Comparison of ENCODE assay signal across 8 mouse cellular contexts in the genomic region with DNA sequence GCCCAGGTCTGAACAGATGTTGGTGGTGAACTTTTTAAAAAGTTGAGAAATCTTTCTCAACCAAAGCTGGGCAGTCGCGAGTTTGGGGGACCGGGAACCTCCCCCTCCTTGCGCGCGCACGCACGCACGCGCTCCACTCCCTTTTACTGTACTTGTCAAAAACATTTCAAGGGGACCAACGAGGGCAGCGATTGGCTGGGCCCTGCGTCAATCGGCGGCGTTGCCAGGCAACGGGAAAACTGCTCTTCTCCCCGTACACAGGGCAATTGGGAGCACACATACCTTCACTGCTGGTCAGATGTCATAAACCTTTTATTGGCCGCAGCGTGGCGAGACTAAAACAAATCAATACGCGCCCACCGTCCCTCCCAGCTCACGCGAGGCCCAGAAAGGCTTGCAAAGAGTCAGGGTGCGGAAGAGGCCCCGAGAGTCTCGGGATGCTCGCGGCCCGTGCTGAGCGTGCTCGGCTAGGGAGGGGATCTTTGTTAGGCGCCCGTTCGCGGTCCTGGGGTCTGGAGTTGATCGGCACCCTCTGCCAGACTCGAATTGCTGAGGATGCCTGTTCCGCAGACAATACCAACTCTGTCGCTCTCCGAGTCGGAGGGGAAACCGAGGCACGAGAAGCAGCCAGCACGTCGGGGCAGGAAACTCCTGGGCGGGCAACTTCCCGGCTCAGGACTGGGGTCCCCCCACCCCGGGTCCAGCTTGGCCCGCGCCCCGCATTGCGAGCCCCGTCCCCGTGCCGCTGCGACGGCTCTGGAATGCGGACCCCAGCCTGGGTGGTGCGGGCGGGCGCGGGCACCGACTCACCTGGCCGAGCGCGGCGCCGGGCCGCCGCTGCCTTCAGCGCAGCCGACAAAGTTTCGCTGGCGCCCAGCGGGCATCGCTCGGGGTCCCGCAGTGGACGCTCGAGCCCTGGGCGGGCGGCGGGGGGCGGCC.
DNase-seq lines count a peak whose midpoint lies in the region; ATAC-seq and TF ChIP-seq lines count a peak whose summit lies in the region.

No protein-coding gene starts in this region.

- H3K9ac ChIP-seq in CH12.LX (ENCODE audit: insufficient read depth, low read depth) = peak overlapping the region; percentile 69
- peak overlapping the region; percentile 85 for H3K9ac ChIP-seq in forebrain, embryonic 11.5 days (ENCODE audit: low read length)
- peak overlapping the region; percentile 91 for H3K9ac ChIP-seq in heart, embryonic 16.5 days (ENCODE audit: low read length)
- H3K9ac ChIP-seq in liver, embryonic 15.5 days = peak overlapping the region; percentile 81
- H3K9ac ChIP-seq in neural tube, embryonic 12.5 days = peak overlapping the region; percentile 94

- peak; percentile 89 for ATAC-seq in forebrain, embryonic 11.5 days (replicated peaks; ENCODE audit: low FRiP score)
- ATAC-seq in heart, embryonic 16.5 days (replicated peaks; ENCODE audit: extremely low read depth, insufficient read depth, low FRiP score) = peak; percentile 87
- peak; percentile 86 for ATAC-seq in liver, embryonic 15.5 days (ENCODE audit: insufficient read depth)
- ATAC-seq in neural tube, embryonic 12.5 days (ENCODE audit: low FRiP score, low read depth) = peak; percentile 87

- peak; percentile 97 for DNase-seq in CH12.LX (ENCODE audit: extremely low read depth)
- peak; percentile 97 for DNase-seq in c-Kit-positive CD71-positive TER-119-negative erythroid progenitor cells, embryonic 14.5 days (ENCODE audit: low read depth)
- peak; percentile 98 for DNase-seq in forebrain, embryonic 11.5 days (ENCODE audit: low spot score)
- DNase-seq in kidney, postnatal 36 days = peak; percentile 100
- peak; percentile 96 for DNase-seq in telencephalon, adult 2 months (ENCODE audit: low read depth, low spot score)

- dilution Hi-C loops in CH12.LX (cut with MboI; ENCODE audit: extremely low pct_ligation_motif_present, extremely low pct_unique_long_range_greater_than_20kb, low sequenced_read_pairs) = no loop called here

- TF ChIP-seq RAD21 in CH12.LX (IDR thresholded peaks at IDR 0.05; ENCODE audit: low read depth, low read length) = no peak

- TF ChIP-seq CTCF in CH12.LX (conservative IDR thresholded peaks at IDR 0.05 in 1 of 2, IDR thresholded peaks at IDR 0.05 in 1 of 2; ENCODE audit: low read depth in 2 of 2, low read length in 2 of 2) = no peak

- in situ Hi-C loops in CH12.LX (cut with MboI; ENCODE audit: low pct_ligation_motif_present, low pct_unique_long_range_greater_than_20kb, low sequenced_read_pairs) = loop anchor here (10.0 kb wide), 2 partner anchors 153 to 297 kb away; no protein-coding TSS in a partner anchor

- no peak for TF ChIP-seq EP300 in CH12.LX (IDR thresholded peaks at IDR 0.05; ENCODE audit: low read length)

- 0 out of 2 replicates have a peak, but pooled peaks cover 8% of the 10 kb centered on the region for H3K79me2 ChIP-seq in CH12.LX (replicated peaks; ENCODE audit: control insufficient read depth, extremely low read depth, insufficient read depth, poor library complexity, severe bottlenecking)

- H3K36me3 ChIP-seq in CH12.LX (replicated peaks in 1 of 2; ENCODE audit: control insufficient read depth in 1 of 2, insufficient read depth in 1 of 2, low read length in 1 of 2) = peaks cover 11 to 20% of the 10 kb centered on the region in 2 experiments
- H3K36me3 ChIP-seq in forebrain, embryonic 11.5 days (ENCODE audit: control insufficient read depth, insufficient read depth, low read length) = no peaks in the 10 kb centered on the region; the same call in 1 of the 2 replicates
- H3K36me3 ChIP-seq in heart, embryonic 16.5 days (ENCODE audit: control insufficient read depth, insufficient read depth) = peaks cover 3% of the 10 kb centered on the region
- peaks cover 5% of the 10 kb centered on the region; the same call in 1 of the 2 replicates for H3K36me3 ChIP-seq in liver, embryonic 15.5 days (replicated peaks)
- peaks cover 10% of the 10 kb centered on the region for H3K36me3 ChIP-seq in neural tube, embryonic 12.5 days

- no peaks in the 10 kb centered on the region for H3K27me3 ChIP-seq in CH12.LX (replicated peaks)
- H3K27me3 ChIP-seq in forebrain, embryonic 11.5 days (ENCODE audit: control insufficient read depth, insufficient read depth, low read length) = no peaks in the 10 kb centered on the region
- H3K27me3 ChIP-seq in heart, embryonic 16.5 days (ENCODE audit: control insufficient read depth, insufficient read depth, low read length) = no peaks in the 10 kb centered on the region
- H3K27me3 ChIP-seq in liver, embryonic 15.5 days = 0 out of 2 replicates have a peak, but pooled peaks cover 6% of the 10 kb centered on the region
- H3K27me3 ChIP-seq in neural tube, embryonic 12.5 days (replicated peaks) = no peaks in the 10 kb centered on the region

- H3K9me3 ChIP-seq in CH12.LX (replicated peaks; ENCODE audit: low read length) = no peaks in the 10 kb centered on the region
- H3K9me3 ChIP-seq in forebrain, embryonic 11.5 days (ENCODE audit: control insufficient read depth, low read length) = no peaks in the 10 kb centered on the region
- H3K9me3 ChIP-seq in heart, embryonic 16.5 days (replicated peaks; ENCODE audit: control insufficient read depth, low read length) = no peaks in the 10 kb centered on the region
- H3K9me3 ChIP-seq in liver, embryonic 15.5 days (replicated peaks) = no peaks in the 10 kb centered on the region
- H3K9me3 ChIP-seq in neural tube, embryonic 12.5 days = no peaks in the 10 kb centered on the region

- no peak for TF ChIP-seq POLR2A in CH12.LX (IDR thresholded peaks at IDR 0.05; ENCODE audit: low read depth, low read length)

- under 1% methylated on average over 83 of the region's 87 CpGs for WGBS in forebrain, embryonic 11.5 days
- WGBS in heart, embryonic 16.5 days = under 1% methylated on average over 77 of the region's 87 CpGs
- under 1% methylated on average over 67 of the region's 87 CpGs for WGBS in liver, embryonic 15.5 days (ENCODE audit: insufficient replicate concordance)
- WGBS in neural tube, embryonic 12.5 days = under 1% methylated on average over 83 of the region's 87 CpGs

- H3K4me3 ChIP-seq in CH12.LX (replicated peaks in 1 of 3; ENCODE audit: low read depth in 2 of 3, low read length in 2 of 3, poor library complexity in 1 of 3) = peak overlapping the region; percentile 64 to 94 (median 89)
- peak overlapping the region; percentile 95 for H3K4me3 ChIP-seq in forebrain, embryonic 11.5 days (ENCODE audit: low read depth, low read length)
- peak overlapping the region; percentile 83 for H3K4me3 ChIP-seq in heart, embryonic 16.5 days (ENCODE audit: low read length)
- peak overlapping the region; percentile 85 for H3K4me3 ChIP-seq in liver, embryonic 15.5 days (replicated peaks)
- peak overlapping the region; percentile 96 for H3K4me3 ChIP-seq in neural tube, embryonic 12.5 days

- peak overlapping the region; percentile 84 for H3K4me2 ChIP-seq in CH12.LX (ENCODE audit: insufficient read depth, low read depth, poor library complexity, severe bottlenecking)
- peak overlapping the region; percentile 68 for H3K4me2 ChIP-seq in forebrain, embryonic 11.5 days (ENCODE audit: low read depth, low read length, severe bottlenecking)
- peak overlapping the region; percentile 94 for H3K4me2 ChIP-seq in heart, embryonic 16.5 days (ENCODE audit: low read depth, low read length)
- H3K4me2 ChIP-seq in liver, embryonic 15.5 days = peak overlapping the region; percentile 95
- H3K4me2 ChIP-seq in neural tube, embryonic 12.5 days (replicated peaks) = peak overlapping the region; percentile 84

- H3K4me1 ChIP-seq in CH12.LX (ENCODE audit: control insufficient read depth in 1 of 2, insufficient read depth in 2 of 2) = peaks cover 4 to 24% of the 10 kb centered on the region in 2 experiments; a peak in 3 of 4 replicates
- H3K4me1 ChIP-seq in forebrain, embryonic 11.5 days (replicated peaks; ENCODE audit: control insufficient read depth, insufficient read depth, low read length) = peaks cover 5% of the 10 kb centered on the region; the same call in 1 of the 2 replicates
- H3K4me1 ChIP-seq in heart, embryonic 16.5 days (ENCODE audit: control insufficient read depth, insufficient read depth, low read length) = peaks cover 22% of the 10 kb centered on the region
- peaks cover 45% of the 10 kb centered on the region for H3K4me1 ChIP-seq in liver, embryonic 15.5 days (replicated peaks)
- peaks cover 13% of the 10 kb centered on the region for H3K4me1 ChIP-seq in neural tube, embryonic 12.5 days

- peak overlapping the region; percentile 45 for H3K27ac ChIP-seq in CH12.LX (ENCODE audit: insufficient read depth, low read depth)
- peak overlapping the region; percentile 85 for H3K27ac ChIP-seq in forebrain, embryonic 11.5 days (ENCODE audit: low read depth, low read length)
- H3K27ac ChIP-seq in heart, embryonic 16.5 days (ENCODE audit: low read length) = peak overlapping the region; percentile 93
- peak overlapping the region; percentile 87 for H3K27ac ChIP-seq in liver, embryonic 15.5 days (replicated peaks)
- H3K27ac ChIP-seq in neural tube, embryonic 12.5 days = peak overlapping the region; percentile 86

TF ChIP-seq in CH12.LX, 34 proteins besides CTCF, POLR2A, EP300 and RAD21 (continues in another document):
- TF ChIP-seq RCOR1 (conservative IDR thresholded peaks at IDR 0.05; ENCODE audit: low read depth, low read length) = no peak
- TF ChIP-seq E2F4 (IDR thresholded peaks at IDR 0.05; ENCODE audit: insufficient replicate concordance, low read depth, low read length) = no peak
- TF ChIP-seq POLR2AphosphoS2 (IDR thresholded peaks at IDR 0.05; ENCODE audit: low read depth, low read length) = no peak
- no peak for TF ChIP-seq USF1 (IDR thresholded peaks at IDR 0.05; ENCODE audit: low read depth, low read length)
- no peak for TF ChIP-seq JUND (conservative IDR thresholded peaks at IDR 0.05; ENCODE audit: low read depth, low read length)
- TF ChIP-seq MEF2A (IDR thresholded peaks at IDR 0.05; ENCODE audit: borderline replicate concordance, low read depth, low read length) = no peak
- TF ChIP-seq MAZ (IDR thresholded peaks at IDR 0.05; ENCODE audit: low read depth, low read length) = no peak
- TF ChIP-seq HCFC1 (IDR thresholded peaks at IDR 0.05; ENCODE audit: low read depth, low read length) = no peak; the same call in none of the 2 replicates
- no peak for TF ChIP-seq TBP (conservative IDR thresholded peaks at IDR 0.05; ENCODE audit: low read depth, low read length)
- 0 out of 2 replicates have a peak, but pooled peaks have one; percentile 23 for TF ChIP-seq MYC (IDR thresholded peaks at IDR 0.05; ENCODE audit: low read depth, low read length)
- no peak for TF ChIP-seq ZMIZ1 (IDR thresholded peaks at IDR 0.05; ENCODE audit: low read depth, low read length)
- TF ChIP-seq IRF4 (IDR thresholded peaks at IDR 0.05; ENCODE audit: low read depth, low read length) = no peak
- no peak for TF ChIP-seq TCF12 (IDR thresholded peaks at IDR 0.05; ENCODE audit: low read depth, low read length)
- TF ChIP-seq CHD1 (IDR thresholded peaks at IDR 0.05; ENCODE audit: low read depth, low read length) = no peak
- peak; percentile 60; the same call in 1 of the 2 replicates for TF ChIP-seq BHLHE40 (IDR thresholded peaks at IDR 0.05; ENCODE audit: low read depth, low read length)
- no peak for TF ChIP-seq ZNF384 (IDR thresholded peaks at IDR 0.05; ENCODE audit: low read depth, low read length)
- TF ChIP-seq ETS1 (conservative IDR thresholded peaks at IDR 0.05; ENCODE audit: low read depth, low read length) = no peak

Comparison
In these comparisons a context has a peak if more than half of its experiments do, and no peak if none do; other contexts are left out.
1. Peak in every context shown above with its lines: DNase-seq, ATAC-seq, H3K4me3 ChIP-seq and H3K27ac ChIP-seq.